In the genomic region with DNA sequence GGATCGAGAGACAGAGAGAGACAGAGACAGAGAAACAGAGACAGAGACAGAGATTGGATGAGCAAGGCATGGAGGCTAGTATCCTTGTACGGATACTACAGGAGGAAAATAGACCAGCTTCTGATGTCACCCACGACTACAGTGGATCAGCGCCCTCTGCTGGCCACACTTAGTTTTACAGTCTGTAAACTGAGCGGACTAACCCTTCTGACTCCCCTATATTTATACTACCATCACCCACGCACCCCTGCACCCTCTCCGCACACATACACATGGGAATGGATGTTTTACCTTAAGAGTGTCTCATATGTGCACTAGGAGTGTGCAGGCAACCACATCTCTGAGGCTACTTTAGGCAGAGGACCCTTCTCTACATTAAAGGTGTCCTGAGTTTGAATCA, we compare ENCODE assay signal across 7 mouse cellular contexts. TPM values are rescaled to one million over a fixed set of nuclear protein-coding genes. Genes with fewer than 3 reads are reported as not detected.
DNase-seq lines count a peak whose midpoint lies in the region; TF ChIP-seq lines count a peak whose summit lies in the region.

No protein-coding gene starts in this region.

- no peaks in the 10 kb centered on the region for H3K36me3 ChIP-seq in E14TG2a.4 (ENCODE audit: insufficient read depth, low read length)

- H3K9me3 ChIP-seq in E14TG2a.4 (ENCODE audit: low read length) = 0 out of 2 replicates have a peak, but pooled peaks cover 3% of the 10 kb centered on the region

- no peak overlapping the region for H3K4me3 ChIP-seq in E14TG2a.4 (replicated peaks; ENCODE audit: low read length)

- peak; percentile 65 for TF ChIP-seq CTCF in E14TG2a.4 (conservative IDR thresholded peaks at IDR 0.05; ENCODE audit: low read length)

- no peaks in the 10 kb centered on the region for H3K4me1 ChIP-seq in E14TG2a.4 (replicated peaks; ENCODE audit: low read depth, low read length)

- DNase-seq in R1 (ENCODE audit: low read depth, low spot score) = peak; percentile 81
- peak; percentile 57 for DNase-seq in cerebellum, adult 9-10 months
- peak; percentile 74 for DNase-seq in gastrocnemius, postnatal 10 days
- peak; percentile 26 to 88 for DNase-seq in layer of hippocampus, adult 18-20 months (ENCODE audit: low spot score in 2 of 2)
- peak; percentile 55 for DNase-seq in lung, postnatal 25 days (ENCODE audit: low spot score)
- peak; percentile 36 to 41 for DNase-seq in right cerebral cortex, postnatal 36 days (ENCODE audit: low spot score in 2 of 2)

- H3K27me3 ChIP-seq in E14TG2a.4 (ENCODE audit: insufficient read depth, low read length) = 0 out of 2 replicates have a peak, but pooled peaks cover 4% of the 10 kb centered on the region

RNA-seq across cellular contexts. Expression of a gene that starts 12.4 kb away (rescaled TPM):
- total RNA-seq in gastrocnemius, postnatal 10 days (2021) = under 1 TPM; 0.07 to 0.12 TPM
- total RNA-seq in layer of hippocampus, adult 18-20 months (2021) = 1 to 10 TPM; 1.7 to 2.1 TPM

RNA-seq across cellular contexts. Expression of a gene that starts 57.0 kb away (rescaled TPM):
- total RNA-seq in gastrocnemius, postnatal 10 days (2021) = not detected
- not detected for total RNA-seq in layer of hippocampus, adult 18-20 months (2021)
